Mouse (Mus musculus): ENCODE data around the gene Tfdp2.

The Tfdp2 gene

DNA sequence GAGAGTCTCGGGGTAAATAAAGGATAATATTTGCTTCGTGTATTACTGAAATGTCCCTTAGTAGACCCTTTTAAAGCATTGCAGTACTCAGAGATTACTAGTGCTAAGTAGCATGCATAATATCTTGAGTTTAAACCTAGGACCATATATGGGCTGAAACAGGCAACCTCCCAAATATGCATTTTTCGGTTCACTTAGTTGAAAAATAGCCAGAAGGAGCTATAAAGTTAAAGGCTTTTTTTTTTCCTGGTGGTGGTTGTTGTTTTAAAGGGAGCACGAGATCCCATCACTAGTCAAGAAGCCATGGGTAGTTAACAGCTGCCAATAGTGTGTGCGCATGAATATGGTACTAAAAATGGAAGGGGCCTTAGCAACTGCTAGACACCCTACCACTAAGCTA, 175.0 kb downstream of the Tfdp2 start:
- DNase-seq (ENCODE audit: low spot score), result no peak

Data from ovary, postnatal 10 days (tissue).